Mouse (Mus musculus) urinary bladder, postnatal 36 days (tissue): ENCODE measurements at regions not wholly inside any gene's neighbourhood (a gene's known extent, or its start where the extent isn't known, plus 50 kb on each side); places are given as distances from the start of the nearest gene placed in this dataset.

Source experiments
- DNase-seq, 2 experiments: peaks; one replicate each; pipeline ENCODE4 v3.0.0; 2022; ENCODE audit warnings: low spot score in 2 of 2, mixed read lengths in 1 of 2

DNA sequence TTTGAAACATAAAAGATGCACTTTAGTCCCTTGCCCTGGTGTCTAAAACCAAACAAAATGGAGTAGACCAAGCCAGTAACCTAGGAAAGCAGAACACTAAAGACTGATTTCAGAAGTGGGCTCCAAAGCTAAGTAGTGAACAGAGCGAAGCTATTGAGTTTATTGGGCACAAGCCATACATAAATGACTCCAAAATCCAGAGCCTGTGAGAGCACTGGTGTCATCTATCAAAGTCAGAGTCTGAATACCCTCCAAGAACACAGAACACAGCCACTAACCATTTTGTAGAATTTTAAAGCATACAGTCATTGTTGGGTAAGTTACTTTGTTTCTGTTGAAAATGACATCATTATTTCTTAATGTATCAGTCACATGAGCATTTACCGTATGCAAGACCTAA is 175.0 kb upstream of the Lrig3 start:
- no peak for DNase-seq

GRCm38 (mm10) chr10:125794504-125794903 is 171.5 kb upstream of the Lrig3 start:
- no peak for DNase-seq

- DNase-seq = no peak
These were observed 170.6 kb upstream of the Lrig3 start for GRCm38 (mm10) chr10:125795323-125795722.

DNA sequence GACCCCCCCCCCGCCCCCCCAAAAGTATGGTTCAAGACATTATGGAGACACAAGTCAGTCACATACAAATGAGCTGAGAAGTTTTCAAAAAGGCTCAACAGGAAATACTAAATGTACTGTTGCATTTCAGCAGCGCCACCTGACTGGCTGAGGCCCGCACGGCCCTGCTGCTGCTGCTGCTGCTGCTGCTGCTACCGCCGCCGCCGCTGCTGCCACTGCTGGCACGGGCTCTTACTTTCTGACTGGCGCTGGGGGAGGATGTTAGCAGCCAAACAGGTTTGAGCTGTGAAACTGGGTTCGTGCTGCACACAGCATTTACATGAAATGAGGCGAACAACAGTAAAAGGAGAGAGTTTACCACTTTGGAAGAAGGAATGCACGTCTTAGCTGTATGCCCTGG is 167.3 kb upstream of the Lrig3 start:
- peak in 1 of 2 experiments; percentile 7 for DNase-seq

DNA sequence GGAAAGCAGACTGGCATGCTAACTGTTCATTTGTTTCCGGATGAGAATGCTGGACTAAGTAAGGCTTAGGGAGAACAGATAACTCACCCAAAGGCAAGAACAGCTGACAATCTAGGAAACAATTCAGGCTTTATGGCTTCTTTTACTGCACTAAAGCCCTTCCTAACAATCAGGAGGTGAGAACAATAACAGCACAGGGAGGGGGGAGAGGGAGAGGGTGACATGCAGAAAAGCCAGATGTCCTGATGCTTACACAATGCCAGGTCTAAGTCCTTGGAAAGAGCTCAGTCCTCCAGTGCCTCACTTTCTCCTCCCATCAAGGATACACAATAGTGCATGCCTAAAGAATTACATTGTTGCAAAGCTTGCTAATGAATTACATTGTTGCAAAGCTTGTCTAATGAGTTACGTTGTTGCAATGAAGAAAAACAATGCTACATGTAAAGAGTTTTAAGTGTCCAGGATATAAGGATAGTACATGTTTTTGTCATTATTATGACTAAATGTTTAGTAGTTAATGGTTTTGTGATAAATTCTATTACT is 165.3 kb upstream of the Lrig3 start:
- DNase-seq = no peak

GRCm38 (mm10) chr10:125801450-125801849 is 164.5 kb upstream of the Lrig3 start:
- DNase-seq = no peak

- DNase-seq = no peak
These were observed 162.9 kb upstream of the Lrig3 start for GRCm38 (mm10) chr10:125802923-125803583.

- DNase-seq = no peak
These were observed 156.1 kb upstream of the Lrig3 start for GRCm38 (mm10) chr10:125809763-125810361.

DNA sequence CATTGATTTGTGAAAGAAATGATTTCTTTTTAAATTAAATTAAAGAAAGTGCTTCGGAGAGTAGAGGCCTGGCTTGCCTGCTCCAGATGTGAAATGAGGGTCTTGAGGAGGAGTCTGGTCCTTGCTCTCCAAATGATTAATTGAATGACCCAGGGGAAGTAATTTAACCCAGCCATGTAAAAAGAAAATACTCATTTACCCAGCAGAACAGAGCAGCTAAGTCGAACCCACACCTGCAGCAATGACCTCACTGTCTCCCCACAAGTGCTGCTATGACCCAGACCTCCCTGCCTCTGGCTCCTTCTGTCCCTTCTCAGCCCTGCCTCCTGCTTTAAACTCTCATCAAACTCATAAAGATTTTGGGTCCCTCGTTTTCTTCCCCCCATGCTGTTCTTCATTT is 155.4 kb upstream of the Lrig3 start:
- no peak for DNase-seq

DNA sequence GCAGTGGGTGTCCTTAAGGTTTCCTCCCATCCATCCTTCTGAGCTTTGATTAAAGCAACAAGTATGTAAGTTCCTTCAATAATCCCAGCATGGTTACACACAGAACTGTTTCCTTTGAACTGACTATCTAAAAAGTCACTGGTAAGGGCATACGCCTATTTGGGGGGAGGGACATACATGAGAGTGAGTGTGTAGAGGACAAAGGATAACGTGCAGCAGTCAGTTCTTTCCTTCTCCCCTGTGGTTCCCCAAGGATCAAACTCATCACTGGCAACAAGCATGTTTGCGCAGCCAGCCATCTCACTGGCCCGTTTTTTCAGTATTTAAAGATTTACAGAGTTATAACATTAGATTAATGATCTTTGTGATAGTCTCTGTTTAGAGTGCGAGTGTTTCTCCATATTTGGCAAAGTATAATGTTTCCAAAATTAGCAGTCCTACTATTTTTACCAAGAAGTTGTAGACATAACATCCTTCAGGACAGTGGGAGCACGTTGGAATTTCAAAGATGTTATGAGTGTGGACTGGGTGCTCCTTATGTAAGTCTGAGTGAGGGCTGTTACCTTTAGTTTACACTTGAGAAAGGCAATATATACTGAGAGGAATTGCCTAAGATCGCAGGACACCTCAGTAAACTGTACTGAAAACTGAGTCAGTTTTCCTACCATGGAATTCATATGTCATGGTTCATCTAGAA is 151.6 kb upstream of the Lrig3 start:
- no peak for DNase-seq

DNA sequence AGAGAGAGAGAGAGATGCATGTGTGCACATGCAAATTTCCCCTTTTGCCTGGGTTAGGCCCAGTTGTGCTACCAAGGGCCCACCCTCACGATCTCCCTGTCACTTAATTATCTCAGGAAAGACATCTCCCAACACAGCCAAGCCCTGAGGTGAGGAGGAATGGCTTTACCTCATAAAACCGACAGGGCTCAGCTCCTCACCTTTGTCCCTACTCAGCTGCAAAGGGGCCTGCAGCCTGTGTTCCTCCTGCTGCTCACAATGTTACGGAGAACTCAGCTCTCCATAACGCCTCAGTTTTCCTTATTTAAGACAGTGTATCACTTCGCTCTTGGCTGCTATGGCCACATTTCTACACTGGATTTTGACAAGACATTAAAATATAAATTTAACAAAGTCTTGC is 133.8 kb upstream of the Lrig3 start:
- DNase-seq = no peak

DNA sequence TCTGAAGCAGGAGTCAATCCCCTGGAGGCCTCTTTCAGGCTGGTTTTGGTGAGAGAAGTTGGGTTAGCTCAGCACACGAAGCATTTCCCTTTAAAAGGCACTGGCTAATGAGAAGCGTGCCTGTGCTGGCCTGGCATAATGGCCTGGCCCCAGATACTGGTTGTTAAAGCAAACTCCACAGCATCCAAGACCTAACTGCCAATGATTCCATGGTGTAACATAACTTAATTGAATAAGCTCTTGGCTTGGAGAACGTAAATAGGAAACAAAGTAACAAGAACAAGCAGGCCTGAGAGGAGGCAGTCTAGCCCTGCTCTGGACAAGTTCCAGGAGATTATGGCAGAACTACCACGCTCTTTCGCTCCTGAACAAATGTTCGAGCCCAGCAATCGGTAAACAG is 133.2 kb upstream of the Lrig3 start:
- DNase-seq = no peak

DNA sequence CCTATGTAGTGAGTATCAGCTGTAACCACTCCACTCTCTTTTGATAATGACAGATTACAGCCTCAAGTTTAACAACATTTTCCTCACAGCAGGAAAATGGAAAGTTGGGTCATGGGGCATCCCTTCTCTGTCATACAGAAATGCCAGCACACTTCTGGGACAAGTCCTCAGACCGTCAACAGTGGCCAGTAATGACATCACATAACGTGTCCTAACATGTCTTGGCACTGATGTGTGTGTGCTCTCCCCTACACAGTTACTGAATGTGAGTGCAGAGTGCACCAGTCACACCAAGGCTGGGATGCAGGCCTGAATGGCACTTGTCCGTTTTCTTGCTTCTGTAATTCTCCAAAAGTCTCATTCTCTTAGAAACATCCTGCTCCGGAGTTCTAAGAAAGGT is 132.0 kb upstream of the Lrig3 start:
- no peak for DNase-seq

DNA sequence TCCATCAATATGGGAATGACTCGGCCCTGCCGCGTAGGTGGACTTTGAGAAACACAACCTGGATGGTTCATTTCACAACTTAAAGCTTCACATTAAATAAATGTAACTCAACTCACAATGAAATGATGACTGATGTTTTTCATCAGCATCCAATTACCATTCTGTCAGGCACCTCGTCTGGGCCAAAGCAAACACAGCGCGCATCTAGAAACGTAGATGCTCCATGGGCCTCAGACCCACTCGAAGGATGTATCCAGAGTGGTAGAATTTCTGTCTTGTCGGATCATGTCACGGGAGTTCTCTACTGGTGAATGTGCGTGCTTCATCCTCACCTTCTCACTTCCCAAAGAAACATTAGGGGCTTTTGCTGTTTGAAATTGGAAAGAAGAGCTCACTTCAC is 127.0 kb upstream of the Lrig3 start:
- DNase-seq = no peak

DNA sequence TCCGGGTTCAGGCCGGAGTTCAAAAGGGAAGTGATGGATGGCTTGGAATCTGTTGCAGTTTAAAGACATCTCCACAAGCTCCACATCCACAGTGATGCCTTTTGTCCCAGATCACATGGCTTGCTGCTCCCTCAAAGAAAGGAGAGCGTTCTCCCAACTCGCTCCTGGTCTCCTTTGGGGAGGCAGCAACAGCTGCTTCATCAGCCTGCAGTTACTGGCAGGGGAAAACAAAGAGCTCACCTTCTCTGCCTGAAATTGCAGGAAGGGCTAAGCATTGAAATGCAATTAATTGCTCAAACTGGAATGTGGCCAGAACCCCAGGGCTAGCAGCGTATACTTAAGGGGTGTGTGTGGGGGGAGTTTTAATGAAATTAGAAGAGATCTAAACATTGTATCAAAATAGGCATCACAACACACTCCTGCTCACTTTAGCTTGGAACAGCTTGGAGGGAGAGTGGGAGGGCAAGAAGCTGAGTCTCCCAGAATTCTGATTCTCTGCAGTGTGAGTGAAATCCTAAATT is 126.3 kb upstream of the Lrig3 start:
- DNase-seq = no peak

DNA sequence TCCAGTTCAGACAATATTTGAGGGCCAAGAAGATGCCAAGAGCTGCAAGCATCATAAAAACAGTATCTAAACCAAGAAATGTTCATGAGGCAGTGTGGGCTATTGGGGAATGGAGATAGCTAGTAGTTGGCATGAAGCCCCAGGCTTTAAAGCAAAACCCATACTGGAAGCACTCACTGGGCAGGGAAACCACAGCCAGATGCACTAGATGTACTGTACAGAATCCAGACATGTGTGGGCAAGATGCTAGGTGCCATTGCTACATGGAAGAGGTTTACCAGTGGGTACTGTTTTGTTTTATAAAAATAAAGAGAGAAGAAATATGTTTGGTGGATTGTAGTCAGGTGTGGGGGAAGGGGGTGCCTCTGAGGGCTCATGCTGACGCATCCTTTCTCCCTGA is 125.6 kb upstream of the Lrig3 start:
- DNase-seq = no peak

- no peak for DNase-seq
These were observed 121.6 kb upstream of the Lrig3 start for GRCm38 (mm10) chr10:125844336-125844865.

DNA sequence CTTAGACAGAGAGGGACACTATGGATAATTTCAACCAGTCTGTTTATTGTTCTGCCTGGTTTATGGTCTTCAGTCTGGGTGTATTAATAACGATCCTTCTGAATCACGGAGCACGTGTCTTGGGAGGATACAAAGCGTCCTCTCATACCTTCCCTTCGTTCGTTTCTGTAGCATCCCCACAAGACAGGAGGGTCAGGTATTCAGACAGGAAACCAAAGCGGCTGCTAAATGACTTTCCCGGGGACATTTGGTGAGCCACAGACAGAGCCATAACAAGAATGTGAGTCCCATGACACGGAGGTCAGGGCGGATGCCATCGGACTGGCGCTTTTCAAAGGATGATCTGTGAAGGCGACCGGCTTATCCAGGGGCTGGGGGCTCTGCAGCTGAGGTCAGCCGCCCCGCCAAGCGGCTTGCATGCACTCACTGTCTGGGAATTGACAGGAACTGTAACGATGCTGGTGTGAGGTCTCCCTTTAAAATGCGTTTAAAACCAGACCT is 120.9 kb upstream of the Lrig3 start:
- DNase-seq = no peak

- no peak for DNase-seq
These were observed 115.6 kb upstream of the Lrig3 start for GRCm38 (mm10) chr10:125850370-125850769.

GRCm38 (mm10) chr10:125861734-125862133 is 104.2 kb upstream of the Lrig3 start:
- DNase-seq = no peak

DNA sequence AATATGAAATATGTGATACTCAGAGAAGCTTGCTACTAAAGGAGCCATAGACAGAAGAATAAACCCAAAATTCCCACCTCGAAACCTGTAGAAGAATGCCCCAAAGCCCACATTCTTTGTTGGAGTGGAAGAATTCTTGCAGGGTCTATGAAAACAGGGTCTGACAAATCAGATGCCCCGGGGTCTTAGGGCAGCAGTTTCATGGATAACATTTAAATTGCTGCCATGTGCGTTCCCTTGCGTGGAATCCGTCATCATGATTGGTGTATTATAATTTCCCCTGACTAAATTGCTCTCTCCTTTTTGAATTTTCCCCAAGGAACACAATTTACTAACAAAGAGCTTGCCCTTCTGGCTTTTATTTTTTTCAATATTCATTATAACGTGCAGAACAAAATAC is 99.6 kb upstream of the Lrig3 start:
- DNase-seq = no peak

- DNase-seq = no peak
These were observed 81.4 kb upstream of the Lrig3 start for GRCm38 (mm10) chr10:125884563-125884962.
